Mouse (Mus musculus): Measurements from ENCODE around the gene Tnik. TPM values are rescaled to one million over a fixed set of nuclear protein-coding genes. Genes with fewer than 3 reads are reported as not detected.

The Tnik gene
- polyA plus RNA-seq, 1 experiment = 23.6 TPM

GRCm38 (mm10) chr3:28453458-28453857 is 190.4 kb downstream of the Tnik start:
- TF ChIP-seq CTCF (IDR thresholded peaks at IDR 0.05; ENCODE audit: borderline replicate concordance, control insufficient read depth, extremely low read depth, insufficient read depth, low read length, poor library complexity) = no peak
- TF ChIP-seq POLR2A (IDR thresholded peaks at IDR 0.05; ENCODE audit: control insufficient read depth, extremely low read depth, insufficient read depth, low read length, poor library complexity) = no peak
- WGBS = 99% methylated on average over 3 of the region's 3 CpGs
- Histone ChIP-seq H3K27ac (ENCODE audit: control insufficient read depth, insufficient read depth, low read length) (no peak overlapping the region), H3K4me3 (ENCODE audit: control insufficient read depth, insufficient read depth, low read length) (no peak overlapping the region), H3K27me3 (ENCODE audit: control insufficient read depth, insufficient read depth, low read length) (no peaks in the 10 kb centered on the region), H3K36me3 (ENCODE audit: control insufficient read depth, insufficient read depth, low read length) (no peaks in the 10 kb centered on the region), H3K4me1 (replicated peaks; ENCODE audit: control insufficient read depth, insufficient read depth, low read length) (no peaks in the 10 kb centered on the region)
- DNase-seq = no peak

GRCm38 (mm10) chr3:28456842-28457241 is 193.8 kb downstream of the Tnik start:
- Histone ChIP-seq H3K36me3 (ENCODE audit: control insufficient read depth, insufficient read depth, low read length) (no peaks in the 10 kb centered on the region), H3K27me3 (ENCODE audit: control insufficient read depth, insufficient read depth, low read length) (no peaks in the 10 kb centered on the region), H3K27ac (ENCODE audit: control insufficient read depth, insufficient read depth, low read length) (no peak overlapping the region), H3K4me1 (replicated peaks; ENCODE audit: control insufficient read depth, insufficient read depth, low read length) (no peaks in the 10 kb centered on the region), H3K4me3 (ENCODE audit: control insufficient read depth, insufficient read depth, low read length) (no peak overlapping the region)
- no peak for DNase-seq
- WGBS = 95% methylated on average over 8 of the region's 8 CpGs
- TF ChIP-seq POLR2A (IDR thresholded peaks at IDR 0.05; ENCODE audit: control insufficient read depth, extremely low read depth, insufficient read depth, low read length, poor library complexity) (no peak), CTCF (IDR thresholded peaks at IDR 0.05; ENCODE audit: borderline replicate concordance, control insufficient read depth, extremely low read depth, insufficient read depth, low read length, poor library complexity) (no peak)

GRCm38 (mm10) chr3:28457517-28457916 is 194.5 kb downstream of the Tnik start:
- 95% methylated on average over 2 of the region's 2 CpGs for WGBS

GRCm38 (mm10) chr3:28466688-28467087 is 203.7 kb downstream of the Tnik start:
- DNase-seq = no peak
- Histone ChIP-seq H3K27me3 (ENCODE audit: control insufficient read depth, insufficient read depth, low read length) (no peaks in the 10 kb centered on the region), H3K4me3 (ENCODE audit: control insufficient read depth, insufficient read depth, low read length) (no peak overlapping the region), H3K4me1 (replicated peaks; ENCODE audit: control insufficient read depth, insufficient read depth, low read length) (no peaks in the 10 kb centered on the region), H3K27ac (ENCODE audit: control insufficient read depth, insufficient read depth, low read length) (no peak overlapping the region), H3K36me3 (ENCODE audit: control insufficient read depth, insufficient read depth, low read length) (no peaks in the 10 kb centered on the region)
- TF ChIP-seq POLR2A (IDR thresholded peaks at IDR 0.05; ENCODE audit: control insufficient read depth, extremely low read depth, insufficient read depth, low read length, poor library complexity) = no peak
- no peak for TF ChIP-seq CTCF (IDR thresholded peaks at IDR 0.05; ENCODE audit: borderline replicate concordance, control insufficient read depth, extremely low read depth, insufficient read depth, low read length, poor library complexity)
- WGBS = 96% methylated on average over 4 of the region's 4 CpGs

More at GRCm38 (mm10) chr3:28457517-28457916, 194.5 kb downstream of the Tnik start:
- DNase-seq = no peak
- Histone ChIP-seq H3K27me3 (ENCODE audit: control insufficient read depth, insufficient read depth, low read length) (no peaks in the 10 kb centered on the region), H3K4me3 (ENCODE audit: control insufficient read depth, insufficient read depth, low read length) (no peak overlapping the region), H3K4me1 (replicated peaks; ENCODE audit: control insufficient read depth, insufficient read depth, low read length) (no peaks in the 10 kb centered on the region), H3K36me3 (ENCODE audit: control insufficient read depth, insufficient read depth, low read length) (no peaks in the 10 kb centered on the region), H3K27ac (ENCODE audit: control insufficient read depth, insufficient read depth, low read length) (no peak overlapping the region)
- TF ChIP-seq CTCF (IDR thresholded peaks at IDR 0.05; ENCODE audit: borderline replicate concordance, control insufficient read depth, extremely low read depth, insufficient read depth, low read length, poor library complexity) (no peak), POLR2A (IDR thresholded peaks at IDR 0.05; ENCODE audit: control insufficient read depth, extremely low read depth, insufficient read depth, low read length, poor library complexity) (no peak)

GRCm38 (mm10) chr3:28467148-28467754 is 204.2 kb downstream of the Tnik start:
- TF ChIP-seq POLR2A (IDR thresholded peaks at IDR 0.05; ENCODE audit: control insufficient read depth, extremely low read depth, insufficient read depth, low read length, poor library complexity) (no peak), CTCF (IDR thresholded peaks at IDR 0.05; ENCODE audit: borderline replicate concordance, control insufficient read depth, extremely low read depth, insufficient read depth, low read length, poor library complexity) (no peak)
- 72% methylated on average over 1 of the region's 1 CpGs for WGBS
- H3K4me3 ChIP-seq (ENCODE audit: control insufficient read depth, insufficient read depth, low read length) = no peak overlapping the region
- no peaks in the 10 kb centered on the region for H3K4me1 ChIP-seq (replicated peaks; ENCODE audit: control insufficient read depth, insufficient read depth, low read length)
- DNase-seq = no peak
- H3K27me3 ChIP-seq (ENCODE audit: control insufficient read depth, insufficient read depth, low read length) = no peaks in the 10 kb centered on the region
- no peaks in the 10 kb centered on the region for H3K36me3 ChIP-seq (ENCODE audit: control insufficient read depth, insufficient read depth, low read length)
- H3K27ac ChIP-seq (ENCODE audit: control insufficient read depth, insufficient read depth, low read length) = no peak overlapping the region

GRCm38 (mm10) chr3:28467871-28468285 is 204.9 kb downstream of the Tnik start:
- Histone ChIP-seq H3K4me1 (replicated peaks; ENCODE audit: control insufficient read depth, insufficient read depth, low read length) (no peaks in the 10 kb centered on the region), H3K27me3 (ENCODE audit: control insufficient read depth, insufficient read depth, low read length) (no peaks in the 10 kb centered on the region), H3K27ac (ENCODE audit: control insufficient read depth, insufficient read depth, low read length) (no peak overlapping the region), H3K36me3 (ENCODE audit: control insufficient read depth, insufficient read depth, low read length) (no peaks in the 10 kb centered on the region), H3K4me3 (ENCODE audit: control insufficient read depth, insufficient read depth, low read length) (no peak overlapping the region)
- WGBS = 62% methylated on average over 4 of the region's 4 CpGs
- DNase-seq = no peak
- TF ChIP-seq CTCF (IDR thresholded peaks at IDR 0.05; ENCODE audit: borderline replicate concordance, control insufficient read depth, extremely low read depth, insufficient read depth, low read length, poor library complexity) = no peak
- no peak for TF ChIP-seq POLR2A (IDR thresholded peaks at IDR 0.05; ENCODE audit: control insufficient read depth, extremely low read depth, insufficient read depth, low read length, poor library complexity)

- Histone ChIP-seq H3K36me3 (ENCODE audit: control insufficient read depth, insufficient read depth, low read length) (no peaks in the 10 kb centered on the region), H3K4me3 (ENCODE audit: control insufficient read depth, insufficient read depth, low read length) (no peak overlapping the region), H3K4me1 (replicated peaks; ENCODE audit: control insufficient read depth, insufficient read depth, low read length) (no peaks in the 10 kb centered on the region), H3K27ac (ENCODE audit: control insufficient read depth, insufficient read depth, low read length) (no peak overlapping the region), H3K27me3 (ENCODE audit: control insufficient read depth, insufficient read depth, low read length) (no peaks in the 10 kb centered on the region)
- no peak for DNase-seq
- WGBS = 86% methylated on average over 1 of the region's 1 CpGs
- TF ChIP-seq POLR2A (IDR thresholded peaks at IDR 0.05; ENCODE audit: control insufficient read depth, extremely low read depth, insufficient read depth, low read length, poor library complexity) (no peak), CTCF (IDR thresholded peaks at IDR 0.05; ENCODE audit: borderline replicate concordance, control insufficient read depth, extremely low read depth, insufficient read depth, low read length, poor library complexity) (no peak)
These were observed 210.4 kb downstream of the Tnik start for GRCm38 (mm10) chr3:28473439-28473838.

All from thymus, adult 2 months (tissue).